Mouse (Mus musculus) neural tube, postnatal 0 days (tissue): ENCODE results near the gene Zfp157. TPM values are rescaled to one million over a fixed set of nuclear protein-coding genes. Genes with fewer than 3 reads are reported as not detected.

Experiments
- polyA plus RNA-seq: library from polyadenylated mRNA; unstranded; fragments of >200 nt; fragmentation: Nextera tagmentation; extraction: Ambion mirVana; gene quantifications from 2 replicates; pipeline ENCODE4 v1.2.1, GENCODE M21; 2015

Gene Zfp157
- polyA plus RNA-seq = 38.8 and 42.6 TPM in 2 replicates

GRCm38 (mm10) chr5:138441286-138442194 is at the start of gene Zfp157:
Gene Zfp157 (plus strand): TSS chr5:138441468.

Other genes with a start within 250 kb of the Zfp157 start
- 11.7 and 12.8 TPM in 2 replicates for gene Mblac1, start 247.2 kb upstream of the Zfp157 start, polyA plus RNA-seq
- gene Nxpe5, start 215.6 kb upstream of the Zfp157 start, polyA plus RNA-seq = not detected in 2 replicates
- gene Lamtor4, start 186.0 kb upstream of the Zfp157 start, polyA plus RNA-seq = 130 and 140 TPM in 2 replicates
- 22.4 and 23.7 TPM in 2 replicates for gene BC037034, start 177.4 kb upstream of the Zfp157 start, polyA plus RNA-seq
- 3.7 and 4.4 TPM in 2 replicates for gene Gal3st4, start 168.6 kb upstream of the Zfp157 start, polyA plus RNA-seq
- 0.05 and 0.21 TPM in 2 replicates for gene Gm43720, start 161.5 kb upstream of the Zfp157 start, polyA plus RNA-seq
- 20.1 and 24.6 TPM in 2 replicates for gene Gpc2, start 161.5 kb upstream of the Zfp157 start, polyA plus RNA-seq
- 8.2 and 13.0 TPM in 2 replicates for gene Stag3, start 161.2 kb upstream of the Zfp157 start, polyA plus RNA-seq
- gene Pvrig, start 99.5 kb upstream of the Zfp157 start, polyA plus RNA-seq = not detected in 2 replicates
- gene 1700123K08Rik, start 123.2 kb downstream of the Zfp157 start, polyA plus RNA-seq = 0.10 and 0.17 TPM in 2 replicates
- 39.6 and 40.3 TPM in 2 replicates for gene Zfp68, start 178.3 kb downstream of the Zfp157 start, polyA plus RNA-seq
- gene A430033K04Rik, start 181.4 kb downstream of the Zfp157 start, polyA plus RNA-seq = 11.9 and 13.6 TPM in 2 replicates